Mouse (Mus musculus) bone marrow macrophage, adult 2 months (primary cell): ENCODE results near the gene Odf4. TPM values are rescaled to one million over a fixed set of nuclear protein-coding genes. Genes with fewer than 3 reads are reported as not detected.

Experiments used
- H3K27ac ChIP-seq: 2 replicates; pipeline ENCODE4 v1.5.1; 2012; ENCODE audit warnings: low read depth, low read length; ENCODE audit not compliant: insufficient read depth
- H3K4me1 ChIP-seq: 2 replicates; pipeline ENCODE4 v1.6.1; 2012; ENCODE audit warnings: low read length; ENCODE audit not compliant: control insufficient read depth, insufficient read depth
- H3K4me3 ChIP-seq: 2 replicates; pipeline ENCODE4 v1.5.1; 2012; ENCODE audit warnings: mild to moderate bottlenecking, low read length, moderate library complexity; ENCODE audit not compliant: insufficient read depth
- CTCF ChIP-seq: IDR thresholded peaks from 2 replicates; pipeline ENCODE4 v1.5.1; 2012; ENCODE audit warnings: low read depth, mild to moderate bottlenecking, low read length, moderate library complexity
- POLR2A ChIP-seq: IDR thresholded peaks from 2 replicates; pipeline ENCODE4 v1.6.1; 2012; ENCODE audit warnings: mild to moderate bottlenecking, low read depth, low read length, borderline replicate concordance
- polyA plus RNA-seq: library from polyadenylated mRNA; stranded (reverse); fragments of >200 nt; gene quantifications from 2 replicates; pipeline ENCODE4 v1.2.4, GENCODE M21; 2012; ENCODE audit not compliant: missing spikeins, insufficient read depth, insufficient read length

The Odf4 gene
- polyA plus RNA-seq, 1 experiment = not detected

DNA sequence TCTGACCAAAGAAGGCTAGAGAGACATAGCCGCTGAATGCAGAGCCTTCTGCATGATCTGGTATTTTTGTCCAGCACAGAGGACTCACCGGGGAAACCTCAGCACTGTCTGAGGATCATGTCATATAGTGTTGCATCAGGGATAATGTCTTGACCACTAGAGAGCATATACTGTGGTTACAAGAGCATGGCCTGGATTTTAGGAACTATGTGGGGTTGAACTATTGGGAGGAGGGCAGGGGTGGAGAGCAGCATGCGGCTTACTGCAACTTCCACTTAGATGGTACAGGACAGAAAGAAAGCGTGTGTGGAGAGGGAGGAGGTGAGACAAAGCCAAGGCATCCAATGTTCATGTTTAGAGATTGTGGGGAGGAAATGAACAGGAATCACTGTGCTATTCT lies 12.3 kb downstream of the Odf4 start:
- TF ChIP-seq POLR2A (no peak), CTCF (no peak)
- Histone ChIP-seq H3K4me1 (peaks cover 3% of the 10 kb centered on the region; the same call in 1 of the 2 replicates), H3K4me3 (no peak overlapping the region), H3K27ac (no peak overlapping the region)

DNA sequence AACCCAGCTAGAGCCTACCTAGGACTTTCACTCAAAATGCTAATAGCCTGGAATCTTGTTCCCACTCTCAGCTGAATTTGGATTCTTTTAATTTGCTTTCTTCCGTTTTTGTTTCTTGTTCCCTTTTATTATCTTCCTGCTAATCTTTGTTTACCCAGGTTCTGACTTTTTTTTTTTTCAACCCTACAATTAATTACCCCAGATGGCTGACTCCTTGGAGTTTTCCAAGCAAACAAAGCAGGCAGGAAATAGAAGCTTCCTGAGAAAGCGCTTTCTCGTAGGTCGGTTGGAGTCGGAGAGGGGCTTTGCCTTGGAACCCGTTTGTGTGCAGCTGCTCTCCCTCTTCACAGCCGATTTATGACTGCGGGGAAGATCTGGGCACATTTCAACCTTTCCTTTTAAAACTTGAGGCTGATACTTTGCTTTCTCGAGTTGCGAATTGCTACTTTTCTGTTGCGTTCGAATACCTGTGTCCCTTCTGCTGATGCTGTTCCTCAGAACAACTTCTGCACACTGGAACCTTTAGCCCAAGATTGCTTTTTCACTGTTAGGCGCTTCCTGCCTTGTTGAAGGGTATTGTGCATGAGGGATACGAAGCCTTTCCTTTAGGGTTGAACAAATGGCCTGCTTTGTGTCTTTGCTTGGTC lies 15.2 kb downstream of the Odf4 start:
- peaks cover 3% of the 10 kb centered on the region; the same call in 1 of the 2 replicates for H3K4me1 ChIP-seq
- TF ChIP-seq POLR2A = no peak
- no peak for TF ChIP-seq CTCF
- H3K4me3 ChIP-seq = no peak overlapping the region
- no peak overlapping the region for H3K27ac ChIP-seq

DNA sequence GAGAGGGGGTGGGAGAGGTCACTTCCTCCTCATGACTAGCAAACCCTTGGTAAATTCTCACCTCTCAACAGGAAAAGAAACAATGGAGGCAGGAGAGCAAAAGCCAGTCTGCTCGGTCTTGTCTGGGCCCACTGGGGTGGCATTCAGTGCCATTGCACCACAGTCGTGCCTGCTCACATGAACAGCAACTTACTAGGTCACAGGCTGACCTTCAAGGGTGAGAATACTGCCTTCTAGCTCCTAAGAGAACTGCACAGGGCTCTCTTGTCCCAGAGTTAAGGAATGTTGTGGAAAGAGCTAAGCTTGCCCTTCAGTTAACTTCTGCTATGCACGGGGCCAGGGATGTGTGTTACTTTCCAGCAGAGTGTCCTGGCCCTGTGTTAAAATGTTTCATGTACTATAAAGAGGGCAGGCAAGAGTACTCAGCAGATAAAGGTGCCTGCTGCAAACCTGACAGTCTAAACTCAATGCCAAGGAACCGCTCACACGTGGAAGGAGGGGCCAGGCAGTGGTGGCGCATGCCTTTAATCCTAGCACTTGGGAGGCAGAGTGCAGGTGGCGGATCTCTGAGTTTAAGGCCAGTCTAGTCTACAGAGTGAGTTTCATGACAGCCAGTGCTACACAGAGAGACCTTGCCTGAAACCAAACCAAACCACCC lies 17.9 kb downstream of the Odf4 start:
- no peak for TF ChIP-seq CTCF
- TF ChIP-seq POLR2A = no peak
- peaks cover 3% of the 10 kb centered on the region; the same call in 1 of the 2 replicates for H3K4me1 ChIP-seq
- H3K4me3 ChIP-seq = no peak overlapping the region
- no peak overlapping the region for H3K27ac ChIP-seq

DNA sequence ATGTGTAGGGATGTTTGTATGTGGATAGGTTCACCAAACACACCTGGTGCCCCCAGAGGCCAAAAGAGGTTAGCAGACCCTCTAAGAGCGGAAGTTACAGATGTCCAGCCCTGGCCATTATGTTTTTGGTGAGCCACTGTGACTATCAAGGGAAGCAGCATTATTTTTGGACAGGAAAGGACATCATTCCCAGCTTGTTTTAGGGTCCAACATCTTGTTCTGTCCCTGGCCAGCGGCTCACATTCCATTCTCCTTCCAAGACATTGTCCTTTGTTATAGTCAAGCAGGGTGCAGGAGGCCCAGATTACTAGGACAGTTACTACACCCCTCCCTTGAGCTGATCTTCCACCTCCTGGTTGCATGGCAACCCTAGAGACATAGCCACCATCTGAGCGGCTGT lies 19.6 kb downstream of the Odf4 start:
- no peak overlapping the region for H3K4me3 ChIP-seq
- no peak overlapping the region for H3K27ac ChIP-seq
- H3K4me1 ChIP-seq = peaks cover 6% of the 10 kb centered on the region; the same call in 1 of the 2 replicates
- TF ChIP-seq CTCF (no peak), POLR2A (no peak)

DNA sequence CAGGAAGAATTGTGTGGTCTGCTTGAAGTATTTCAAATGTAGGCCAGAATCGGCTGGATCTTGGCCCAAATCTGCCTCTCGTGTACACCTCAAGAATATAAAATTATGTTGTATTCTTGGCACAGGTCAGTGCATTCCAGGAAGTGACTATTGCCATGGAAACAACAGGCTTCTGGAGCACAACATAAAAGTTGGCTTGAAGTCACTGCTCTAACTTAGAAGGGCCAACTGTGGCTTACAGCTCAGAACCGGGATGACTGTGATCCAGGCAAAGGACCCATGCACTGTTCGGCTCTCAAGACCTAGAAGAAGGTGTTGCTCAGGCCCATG lies 20.5 kb downstream of the Odf4 start:
- TF ChIP-seq POLR2A (no peak), CTCF (no peak)
- Histone ChIP-seq H3K4me3 (no peak overlapping the region), H3K4me1 (peaks cover 6% of the 10 kb centered on the region; the same call in 1 of the 2 replicates), H3K27ac (no peak overlapping the region)

DNA sequence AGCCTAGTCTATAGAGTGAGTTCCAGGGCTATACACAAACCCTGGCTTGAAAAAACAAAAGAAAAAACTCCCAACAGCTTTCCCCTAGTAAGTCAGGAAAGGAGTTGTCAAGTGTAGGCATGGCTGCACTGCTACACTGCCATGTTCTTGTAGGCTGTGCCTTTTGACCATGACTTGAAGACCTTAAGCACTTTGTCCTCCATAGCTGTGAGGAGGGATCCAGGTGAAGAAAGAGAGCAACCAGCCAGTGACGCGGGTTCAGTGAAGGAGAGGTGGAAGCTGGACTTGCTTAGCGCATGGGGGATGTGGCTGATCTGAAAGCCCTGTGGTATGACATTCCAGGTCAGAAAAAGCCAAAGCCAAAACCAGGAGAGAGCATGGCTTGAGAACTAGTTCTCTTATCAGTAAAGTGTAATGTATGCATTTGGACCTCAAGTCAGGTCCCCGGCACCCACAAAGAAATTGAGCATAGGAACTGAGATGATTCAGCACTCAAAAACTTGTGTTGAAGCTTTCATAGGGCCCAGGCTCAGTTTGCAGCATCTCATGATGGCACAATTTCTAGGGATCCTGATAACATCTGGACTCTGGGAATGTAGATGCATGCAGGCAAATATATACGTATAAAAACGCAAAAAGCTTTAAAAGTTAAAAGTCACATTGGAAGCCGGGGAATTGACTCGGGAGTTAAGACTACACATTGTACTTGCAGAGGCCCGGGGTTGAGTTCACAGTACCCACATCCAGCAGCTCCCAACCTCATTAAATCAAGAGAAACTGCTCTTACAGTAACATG lies 21.0 kb downstream of the Odf4 start:
- no peak for TF ChIP-seq POLR2A
- TF ChIP-seq CTCF = no peak
- no peak overlapping the region for H3K4me3 ChIP-seq
- H3K27ac ChIP-seq = no peak overlapping the region
- peaks cover 3% of the 10 kb centered on the region; the same call in 1 of the 2 replicates for H3K4me1 ChIP-seq

DNA sequence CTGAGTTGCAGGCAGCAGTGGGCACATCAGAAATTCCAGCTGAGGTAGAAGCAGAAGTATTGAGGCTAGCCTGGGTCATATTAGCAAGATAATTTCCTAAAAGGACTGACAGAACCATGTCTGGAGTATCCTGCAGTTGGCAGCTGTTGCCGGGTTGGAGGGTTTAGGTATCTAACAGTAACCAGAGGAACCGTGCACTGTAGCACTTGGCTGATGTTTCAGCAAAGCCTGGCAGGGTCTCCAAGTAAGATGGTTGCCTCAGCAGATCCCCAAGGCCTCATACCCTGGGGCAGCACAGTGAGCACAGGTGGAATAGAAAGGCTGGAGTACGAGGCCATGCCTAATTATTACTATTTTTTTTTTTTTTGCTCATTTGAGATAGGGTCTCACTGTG lies 21.7 kb downstream of the Odf4 start:
- no peak for TF ChIP-seq POLR2A
- TF ChIP-seq CTCF = no peak
- H3K4me3 ChIP-seq = no peak overlapping the region
- H3K4me1 ChIP-seq = peaks cover 3% of the 10 kb centered on the region; the same call in 1 of the 2 replicates
- no peak overlapping the region for H3K27ac ChIP-seq

DNA sequence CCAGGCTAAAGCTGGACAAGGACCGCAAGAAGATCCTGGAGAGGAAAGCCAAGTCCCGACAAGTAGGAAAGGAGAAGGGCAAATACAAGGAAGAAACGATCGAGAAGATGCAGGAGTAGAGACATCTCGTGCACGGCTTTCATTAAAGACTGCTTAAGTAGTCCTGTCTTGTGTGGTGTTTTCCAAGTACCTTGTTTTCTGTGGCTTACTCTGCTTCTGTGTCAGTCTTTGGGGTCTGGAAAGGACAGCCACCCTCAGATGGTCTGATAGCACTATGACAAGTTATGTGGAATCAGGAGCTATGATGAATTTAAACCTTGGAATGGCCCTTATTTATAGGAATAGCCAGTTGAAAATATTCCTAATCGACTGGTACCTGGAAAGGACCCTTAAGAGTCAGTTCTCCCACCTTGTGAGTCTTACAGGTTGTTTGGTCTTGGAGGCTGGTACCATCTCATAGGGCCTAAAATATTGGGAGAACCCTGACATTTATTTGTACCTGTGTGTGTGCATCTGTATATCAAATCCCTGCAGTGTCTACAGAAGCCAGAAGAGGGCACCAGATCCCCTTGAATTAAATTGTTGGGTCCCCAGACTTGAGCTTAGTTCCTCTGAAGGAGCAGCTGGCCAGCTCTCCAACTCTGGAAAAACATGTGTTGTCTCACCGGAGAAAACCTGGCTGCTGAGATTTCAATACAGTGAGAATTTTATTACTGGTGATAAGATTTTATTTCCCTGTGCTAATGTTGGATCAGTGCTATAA lies 22.3 kb downstream of the Odf4 start:
- H3K4me3 ChIP-seq = no peak overlapping the region
- TF ChIP-seq CTCF (no peak), POLR2A (no peak)
- H3K27ac ChIP-seq = no peak overlapping the region
- H3K4me1 ChIP-seq = peaks cover 3% of the 10 kb centered on the region; the same call in 1 of the 2 replicates

DNA sequence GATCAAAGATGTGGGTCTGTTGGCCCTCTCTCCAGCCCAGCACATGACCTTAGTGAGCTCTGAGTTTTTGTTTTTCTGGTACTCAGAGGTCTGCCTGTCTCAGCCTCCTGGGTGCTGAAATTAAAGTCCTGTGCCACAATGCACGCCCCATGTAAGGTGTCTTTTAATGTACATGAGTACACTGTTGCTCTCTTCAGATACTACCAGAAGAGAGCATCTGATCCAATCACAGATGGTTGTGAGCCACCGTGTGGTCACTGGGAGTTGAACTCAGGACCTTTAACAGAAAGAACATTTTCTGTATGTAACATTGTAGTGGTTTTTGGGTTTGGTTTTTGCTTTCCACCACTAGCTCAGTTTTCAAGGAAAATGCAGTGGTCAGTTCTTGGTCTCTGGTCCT lies 23.1 kb downstream of the Odf4 start:
- TF ChIP-seq CTCF (no peak), POLR2A (no peak)
- Histone ChIP-seq H3K4me3 (no peak overlapping the region), H3K27ac (no peak overlapping the region), H3K4me1 (peaks cover 7% of the 10 kb centered on the region)

DNA sequence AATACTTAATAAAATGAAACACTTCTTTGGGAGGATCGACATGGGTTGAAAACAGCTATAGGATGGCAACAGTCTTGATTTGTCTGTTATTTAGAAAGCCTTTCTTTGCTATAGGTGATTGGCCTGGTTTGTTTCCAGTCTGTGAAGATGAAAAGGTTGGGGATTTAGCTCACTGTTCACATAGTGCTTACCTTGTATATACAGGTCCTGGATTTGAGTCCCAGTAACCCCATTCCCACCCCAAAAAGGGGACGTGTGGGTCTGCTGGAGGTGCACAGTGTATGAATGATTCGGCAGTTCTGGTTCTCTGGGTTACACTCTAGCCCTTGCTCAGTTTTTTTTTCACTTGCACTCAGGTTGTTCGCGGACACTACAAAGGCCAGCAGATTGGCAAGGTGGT lies 24.1 kb downstream of the Odf4 start:
- no peak for TF ChIP-seq POLR2A
- no peak for TF ChIP-seq CTCF
- H3K4me3 ChIP-seq = peak overlapping the region; percentile 63

More for the DNA sequence above, 24.1 kb downstream of the Odf4 start:
- Histone ChIP-seq H3K27ac (no peak overlapping the region), H3K4me1 (peaks cover 10% of the 10 kb centered on the region)
